Mouse (Mus musculus): Measurements from ENCODE around the gene Shc4.

DNA sequence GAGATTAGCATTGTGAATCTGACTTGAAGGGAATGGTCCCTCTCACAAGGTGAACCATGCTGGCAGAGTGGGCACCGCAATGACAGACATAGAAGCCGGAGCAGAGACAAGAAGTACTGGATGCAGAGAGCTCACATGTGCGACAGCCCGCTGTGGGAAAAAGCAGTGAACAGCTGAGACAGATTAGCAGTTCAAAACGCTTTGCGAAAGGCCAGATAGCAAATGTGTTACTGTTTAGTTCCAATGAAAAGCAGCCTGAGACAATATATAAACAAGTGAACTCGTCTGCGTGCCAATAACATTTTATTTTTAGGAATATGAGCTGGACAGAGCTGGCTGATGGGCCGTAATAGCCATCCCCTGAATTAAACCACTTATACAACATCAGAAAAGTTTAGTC, 42.1 kb downstream of the Shc4 start:
- TF ChIP-seq CTCF (IDR thresholded peaks at IDR 0.05; ENCODE audit: low read depth) (no peak), EP300 (IDR thresholded peaks at IDR 0.05; ENCODE audit: low read depth) (no peak)

Measured in liver, embryonic 14.5 days (tissue).